Mouse (Mus musculus) cerebellum, adult 11-12 months (tissue): ENCODE data around the gene Ube2e1.
"Not testable (repeated sequence)": the region's sequence is repeated elsewhere in the genome, so short reads cannot be mapped to it uniquely, and the experiment has no call there.

Source experiments
- DNase-seq: peaks from one replicate; pipeline ENCODE4 v3.0.0; 2022

The Ube2e1 gene

GRCm38 (mm10) chr14:18240132-18240531, 91.5 kb downstream of the Ube2e1 start:
- no peak for DNase-seq

DNA sequence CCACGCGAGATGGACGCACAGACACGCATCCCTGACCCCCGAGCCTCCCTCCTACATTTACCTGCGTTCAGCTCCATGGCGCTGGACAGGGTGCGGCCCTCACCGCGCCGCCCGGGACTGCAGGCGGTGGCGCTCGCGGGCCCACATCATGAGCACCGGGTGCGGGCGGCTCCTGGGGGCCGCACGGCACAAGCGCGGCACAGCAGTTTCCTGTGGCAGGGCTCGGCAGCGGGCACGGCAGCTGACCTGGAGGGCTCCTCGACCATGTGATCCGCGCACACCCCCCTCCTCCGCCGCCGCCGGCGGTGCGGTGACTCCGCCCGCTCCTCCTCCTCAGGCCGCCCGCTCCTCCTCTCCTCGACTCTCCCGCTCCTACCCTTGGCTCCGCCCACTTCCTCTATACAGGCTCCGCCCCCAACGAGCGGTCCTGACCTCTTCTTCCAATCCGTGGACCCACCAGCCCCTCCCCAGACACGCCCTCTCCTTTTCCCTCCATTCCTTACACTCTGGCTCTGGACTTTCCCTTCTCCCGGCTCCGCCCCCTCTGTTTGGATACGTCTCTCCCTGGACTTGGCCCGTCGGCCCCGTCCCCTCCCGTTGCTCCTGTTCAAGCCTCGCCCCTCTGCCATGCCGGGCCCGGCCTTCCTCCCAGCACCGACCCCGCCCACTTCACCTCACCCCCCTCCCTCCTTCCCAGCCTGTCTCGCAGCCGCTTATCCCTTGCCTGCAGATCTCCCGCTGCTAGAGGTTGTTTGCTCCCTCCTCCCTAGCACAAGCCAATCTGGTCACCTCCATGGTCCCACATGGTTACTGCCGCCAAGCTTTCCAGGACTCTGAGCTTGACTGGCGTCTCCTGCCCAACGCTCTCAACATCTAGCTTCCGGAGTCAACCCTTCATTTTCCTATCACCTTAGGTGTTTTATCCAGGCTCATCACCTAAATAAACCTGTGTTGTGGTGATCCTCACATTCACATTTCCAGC, 92.6 kb downstream of the Ube2e1 start, which contains the start of gene Nr1d2:
Nr1d2 (minus strand) TSS at position 378 of the 982 bp plus-strand sequence.
- DNase-seq = peak; percentile 100

GRCm38 (mm10) chr14:18238131-18238749, 93.4 kb downstream of the Ube2e1 start:
- DNase-seq = peak; percentile 99

DNA sequence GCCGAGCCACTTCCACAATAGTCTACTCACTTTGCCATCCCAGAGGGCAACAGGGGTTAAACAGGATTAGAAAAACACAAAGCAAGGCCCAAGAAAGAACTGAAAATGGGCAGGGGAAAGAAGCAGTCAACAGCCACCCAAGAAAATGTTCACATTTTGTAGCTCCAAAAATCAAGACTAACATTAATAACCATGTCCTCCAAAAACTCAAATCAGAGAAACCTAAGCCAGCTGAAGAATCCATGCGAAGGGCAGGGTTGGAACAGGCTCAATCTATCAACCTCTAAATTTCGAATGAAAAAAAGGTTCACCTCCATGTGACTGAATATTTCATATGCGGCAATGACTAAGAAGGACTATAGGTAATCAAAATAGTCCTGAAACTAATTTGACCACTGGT, 94.3 kb downstream of the Ube2e1 start:
- no peak for DNase-seq

- DNase-seq = not testable (repeated sequence)
Observed at GRCm38 (mm10) chr14:18236496-18237235, 95.0 kb downstream of the Ube2e1 start.

- DNase-seq = no peak
Observed at GRCm38 (mm10) chr14:18233981-18234960, 97.4 kb downstream of the Ube2e1 start.

- no peak for DNase-seq
Observed at GRCm38 (mm10) chr14:18233076-18233475, 98.6 kb downstream of the Ube2e1 start.
